ENCODE assay signal across 8 mouse cellular contexts in genomic region chr9:42550116-42550515, GRCm38 (mm10). TPM values are rescaled to one million over a fixed set of nuclear protein-coding genes. Genes with fewer than 3 reads are reported as not detected.
A peak's percentile ranks its signal among the peaks of the same experiment; 100 is the strongest.
DNase-seq lines count a peak whose midpoint lies in the region; ATAC-seq and TF ChIP-seq lines count a peak whose summit lies in the region.

No protein-coding gene starts in this region.

- no peak overlapping the region for H3K27ac ChIP-seq in gastrocnemius, adult 2 months
- H3K27ac ChIP-seq in liver, embryonic 14.5 days, result no peak overlapping the region
- no peak overlapping the region for H3K27ac ChIP-seq in neural tube, embryonic 15.5 days (replicated peaks)

- TF ChIP-seq CTCF in gastrocnemius, adult 2 months (IDR thresholded peaks at IDR 0.05), result peak; percentile 87
- peak; percentile 92 for TF ChIP-seq CTCF in liver, embryonic 14.5 days (IDR thresholded peaks at IDR 0.05; ENCODE audit: low read depth)

- H3K4me2 ChIP-seq in liver, embryonic 14.5 days (ENCODE audit: low read depth), result no peak overlapping the region
- no peak overlapping the region for H3K4me2 ChIP-seq in neural tube, embryonic 15.5 days

- H3K9me3 ChIP-seq in liver, embryonic 14.5 days (ENCODE audit: control insufficient read depth, low read length), result no peaks in the 10 kb centered on the region
- H3K9me3 ChIP-seq in neural tube, embryonic 15.5 days (replicated peaks), result no peaks in the 10 kb centered on the region

- WGBS in liver, embryonic 14.5 days (ENCODE audit: insufficient replicate concordance), result 11% methylated on average over 13 of the region's 13 CpGs
- 18% methylated on average over 13 of the region's 13 CpGs for WGBS in neural tube, embryonic 15.5 days

- ATAC-seq in liver, embryonic 14.5 days (ENCODE audit: insufficient read depth), result no peak
- ATAC-seq in neural tube, embryonic 15.5 days (ENCODE audit: low FRiP score), result peak; percentile 77

- no peak overlapping the region for H3K9ac ChIP-seq in liver, embryonic 14.5 days (replicated peaks)
- no peak overlapping the region for H3K9ac ChIP-seq in neural tube, embryonic 15.5 days (replicated peaks)

- intact Hi-C loops in gastrocnemius, adult 2 months (cut with DNase I), result loop anchor here (5.0 to 10.0 kb wide), 2 partner anchors 225 to 397 kb away; no protein-coding TSS in a partner anchor

- DNase-seq in layer of hippocampus, adult 11-12 months (ENCODE audit: low spot score), result peak; percentile 78
- no peak for DNase-seq in layer of hippocampus, adult 9-10 months (ENCODE audit: low spot score)
- peak; percentile 87 to 92 for DNase-seq in cerebellum, postnatal 25 days
- DNase-seq in gastrocnemius, adult 2 months, result peak; percentile 69
- peak; percentile 52 for DNase-seq in kidney, adult 9 months
- peak; percentile 4 to 9 (median 4) for DNase-seq in liver, embryonic 14.5 days (ENCODE audit: low read depth in 3 of 3, low spot score in 3 of 3)
- DNase-seq in thymus, adult 18-20 months, result peak; percentile 28 to 37

- no peaks in the 10 kb centered on the region; a peak in 1 of 4 replicates for H3K4me1 ChIP-seq in liver, embryonic 14.5 days (replicated peaks; ENCODE audit: control insufficient read depth in 2 of 2, insufficient read depth in 2 of 2, low read length in 1 of 2)
- peaks cover 4% of the 10 kb centered on the region; the same call in 1 of the 2 replicates for H3K4me1 ChIP-seq in neural tube, embryonic 15.5 days

- H3K4me3 ChIP-seq in gastrocnemius, adult 2 months, result no peak overlapping the region
- no peak overlapping the region for H3K4me3 ChIP-seq in liver, embryonic 14.5 days (ENCODE audit: insufficient read depth in 1 of 2, low read depth in 2 of 2, low read length in 2 of 2)
- no peak overlapping the region for H3K4me3 ChIP-seq in neural tube, embryonic 15.5 days (replicated peaks)

- H3K36me3 ChIP-seq in liver, embryonic 14.5 days (replicated peaks; ENCODE audit: control insufficient read depth, insufficient read depth, low read depth), result no peaks in the 10 kb centered on the region
- H3K36me3 ChIP-seq in neural tube, embryonic 15.5 days, result no peaks in the 10 kb centered on the region

- H3K27me3 ChIP-seq in liver, embryonic 14.5 days (ENCODE audit: control insufficient read depth, insufficient read depth, low read length), result no peaks in the 10 kb centered on the region
- no peaks in the 10 kb centered on the region for H3K27me3 ChIP-seq in neural tube, embryonic 15.5 days (replicated peaks)

- no peak for TF ChIP-seq EP300 in liver, embryonic 14.5 days (IDR thresholded peaks at IDR 0.05; ENCODE audit: low read depth)

RNA-seq across cellular contexts. Expression of gene Tbcel, which starts 42.5 kb away (rescaled TPM):
- 10 to 100 TPM; 15.3 to 17.4 TPM for total RNA-seq in gastrocnemius, adult 2 months (2021)
- polyA plus RNA-seq in liver, embryonic 14.5 days (2012; rRNA removed), result 16.7 and 19.7 TPM in 2 replicates
- 11.3 and 12.1 TPM in 2 replicates for polyA plus RNA-seq in liver, embryonic 14.5 days (2014; fragmentation: Nextera tagmentation; extraction: Ambion mirVana)
- 3.9 and 4.0 TPM in 2 replicates for polyA plus RNA-seq in neural tube, embryonic 15.5 days (2015; fragmentation: Nextera tagmentation; extraction: Ambion mirVana)
